Mouse (Mus musculus) lung, embryonic 16.5 days (tissue): ENCODE data around the gene Erf. TPM values are rescaled to one million over a fixed set of nuclear protein-coding genes. Genes with fewer than 3 reads are reported as not detected.
"Not testable (repeated sequence)": the region's sequence is repeated elsewhere in the genome, so short reads cannot be mapped to it uniquely, and the experiment has no call there.

Experiments
- ATAC-seq: fragments of 200-750 bp; cut with Nextera tagmentation; 2 replicates; pipeline ENCODE4 v1.8.0; 2017; ENCODE audit warnings: low read depth, mild to moderate bottlenecking, moderate library complexity
- H3K27ac ChIP-seq: fragments of 300-500 bp; sonication (generic); 2 replicates; pipeline ENCODE4 v1.5.1; 2014; ENCODE audit warnings: mild to moderate bottlenecking, control low read depth, low read length
- H3K27me3 ChIP-seq: fragments of 300-500 bp; sonication (generic); 2 replicates; pipeline ENCODE4 v1.6.1; 2014; ENCODE audit warnings: low read depth, low read length, mixed read lengths; ENCODE audit not compliant: control insufficient read depth, insufficient read depth
- H3K36me3 ChIP-seq: fragments of 300-500 bp; sonication (generic); 2 replicates; pipeline ENCODE4 v1.6.1; 2014; ENCODE audit warnings: low read length; ENCODE audit not compliant: control insufficient read depth, insufficient read depth
- H3K4me1 ChIP-seq: fragments of 300-500 bp; sonication (generic); replicated peaks from 2 replicates; pipeline ENCODE4 v1.6.1; 2014; ENCODE audit warnings: low read length, mixed read lengths; ENCODE audit not compliant: control insufficient read depth, insufficient read depth
- H3K4me2 ChIP-seq: fragments of 300-500 bp; sonication (generic); 2 replicates; pipeline ENCODE4 v1.6.1; 2014; ENCODE audit warnings: low read depth, low read length, control low read depth
- H3K4me3 ChIP-seq: fragments of 300-500 bp; sonication (generic); 2 replicates; pipeline ENCODE4 v1.5.1; 2014; ENCODE audit warnings: mild to moderate bottlenecking, low read length, control low read depth
- H3K9ac ChIP-seq: fragments of 300-500 bp; sonication (generic); 2 replicates; pipeline ENCODE4 v1.6.1; 2014; ENCODE audit warnings: low read length, control low read depth
- H3K9me3 ChIP-seq: fragments of 300-500 bp; sonication (generic); 2 replicates; pipeline ENCODE4 v1.6.1; 2016; ENCODE audit warnings: low read length; ENCODE audit not compliant: control insufficient read depth
- WGBS: fragments of 180-500 bp; shearing (Covaris S2); extraction: QIAGEN DNeasy Blood & Tissue Kit; methylation state at CpG from one replicate; pipeline ENCODE4 v1.1.7; 2014; 5-methylcytosine and 5-hydroxymethylcytosine counted together
- polyA plus RNA-seq: library from polyadenylated mRNA; unstranded; fragments of >200 nt; fragmentation: Nextera tagmentation; extraction: Ambion mirVana; gene quantifications from 2 replicates; pipeline ENCODE4 v1.2.1, GENCODE M21; 2015

Erf gene
- polyA plus RNA-seq, 1 experiment from 2014 or later, result 13.6 TPM

DNA sequence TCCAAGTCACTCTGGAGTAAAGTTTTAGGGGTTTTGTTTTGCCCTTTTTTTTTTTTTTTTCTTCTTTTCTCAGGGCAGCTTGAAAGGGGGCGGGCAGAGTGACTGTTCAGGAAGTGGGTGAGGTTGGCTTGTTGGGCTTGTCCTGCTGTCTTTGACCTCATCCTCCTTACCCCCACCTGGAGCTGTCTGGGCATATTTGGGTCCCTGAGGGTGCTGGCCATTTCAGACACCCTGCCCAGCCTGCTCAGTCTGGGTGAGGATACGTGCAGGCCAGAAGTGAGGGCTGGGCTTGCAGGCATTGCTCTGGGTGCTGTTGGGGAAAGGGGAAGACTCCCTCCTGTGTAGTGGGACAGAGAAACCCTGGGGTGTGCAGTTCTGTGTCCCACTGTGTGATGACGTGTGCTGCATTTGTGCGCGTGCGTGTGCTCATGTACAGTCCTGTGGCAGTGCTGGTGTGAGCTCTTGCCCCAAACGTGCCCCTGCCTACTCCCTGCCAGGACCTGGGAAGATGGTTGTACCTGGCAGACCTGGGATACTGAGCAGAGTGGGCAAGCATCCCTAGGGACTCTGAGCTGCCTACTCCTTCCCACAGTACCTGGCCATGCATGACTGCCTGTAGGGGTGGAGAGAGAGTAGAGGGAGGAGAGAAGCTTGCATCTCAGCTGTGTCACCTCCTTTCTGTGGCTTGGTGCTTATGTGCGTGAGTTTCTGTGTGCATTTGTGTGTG, 19.1 kb upstream of the Erf start:
- Histone ChIP-seq H3K4me1 (peaks cover 17% of the 10 kb centered on the region), H3K36me3 (peaks cover 7% of the 10 kb centered on the region), H3K27ac (peak overlapping the region; percentile 19), H3K9ac (peak overlapping the region; percentile 71), H3K9me3 (no peaks in the 10 kb centered on the region), H3K4me3 (peak overlapping the region; percentile 59), H3K27me3 (no peaks in the 10 kb centered on the region), H3K4me2 (peak overlapping the region; percentile 82)
- WGBS, result 79% methylated on average over 8 of the region's 8 CpGs
- no peak for ATAC-seq

DNA sequence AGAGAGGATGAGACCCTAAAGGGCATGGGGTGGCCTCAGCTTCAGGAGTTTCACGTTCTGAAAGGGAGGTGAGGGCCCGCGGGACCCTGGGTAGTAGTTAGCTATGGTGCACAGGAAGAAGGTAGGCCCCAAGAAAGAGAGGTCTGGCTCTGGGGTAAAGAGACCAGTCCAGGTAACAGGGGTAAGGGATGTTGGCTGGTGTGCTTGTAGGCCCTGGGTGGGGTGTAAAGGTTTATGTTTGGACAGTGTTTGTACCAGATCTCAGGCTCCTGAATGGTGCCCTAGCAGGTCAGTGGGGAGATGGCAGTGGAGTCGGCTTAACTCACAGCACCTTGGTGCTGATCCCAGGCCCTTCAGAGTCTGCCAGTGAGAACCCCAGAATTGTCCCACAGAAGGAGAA, 18.5 kb upstream of the Erf start:
- peak overlapping the region; percentile 71 for H3K9ac ChIP-seq
- H3K27me3 ChIP-seq, result no peaks in the 10 kb centered on the region
- peak overlapping the region; percentile 59 for H3K4me3 ChIP-seq
- whole genome bisulfite sequencing, result 26% methylated on average over 4 of the region's 4 CpGs
- peak overlapping the region; percentile 82 for H3K4me2 ChIP-seq
- peak overlapping the region; percentile 19 for H3K27ac ChIP-seq
- peaks cover 17% of the 10 kb centered on the region for H3K4me1 ChIP-seq
- peaks cover 7% of the 10 kb centered on the region for H3K36me3 ChIP-seq
- ATAC-seq, result no peak
- H3K9me3 ChIP-seq, result no peaks in the 10 kb centered on the region

DNA sequence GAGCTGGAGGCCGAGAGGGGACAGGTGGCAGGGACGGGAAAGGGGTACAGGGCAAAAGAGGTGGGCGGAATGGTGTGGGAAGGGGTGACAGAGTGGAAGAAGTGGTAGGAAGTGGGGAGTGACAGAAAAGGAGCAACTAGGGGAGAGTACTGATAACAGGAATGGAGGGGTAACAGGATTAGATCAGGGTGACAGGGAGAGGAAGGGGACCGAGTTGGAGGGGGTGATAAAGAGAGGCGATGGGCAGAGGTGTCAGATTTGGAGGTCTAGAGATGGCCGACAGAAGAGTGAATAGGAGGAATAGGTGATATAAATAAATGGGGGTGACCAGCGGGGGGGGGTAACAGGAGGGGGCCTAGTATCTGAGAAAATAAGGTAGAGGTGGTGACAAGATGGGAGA, 18.0 kb upstream of the Erf start:
- H3K9me3 ChIP-seq, result no peaks in the 10 kb centered on the region
- H3K27ac ChIP-seq, result peak overlapping the region; percentile 19
- no peaks in the 10 kb centered on the region for H3K27me3 ChIP-seq
- 2% methylated on average over 7 of the region's 7 CpGs for whole genome bisulfite sequencing
- peaks cover 17% of the 10 kb centered on the region for H3K4me1 ChIP-seq
- H3K4me2 ChIP-seq, result peak overlapping the region; percentile 82
- peaks cover 7% of the 10 kb centered on the region for H3K36me3 ChIP-seq
- peak overlapping the region; percentile 71 for H3K9ac ChIP-seq
- ATAC-seq, result no peak
- peak overlapping the region; percentile 59 for H3K4me3 ChIP-seq

DNA sequence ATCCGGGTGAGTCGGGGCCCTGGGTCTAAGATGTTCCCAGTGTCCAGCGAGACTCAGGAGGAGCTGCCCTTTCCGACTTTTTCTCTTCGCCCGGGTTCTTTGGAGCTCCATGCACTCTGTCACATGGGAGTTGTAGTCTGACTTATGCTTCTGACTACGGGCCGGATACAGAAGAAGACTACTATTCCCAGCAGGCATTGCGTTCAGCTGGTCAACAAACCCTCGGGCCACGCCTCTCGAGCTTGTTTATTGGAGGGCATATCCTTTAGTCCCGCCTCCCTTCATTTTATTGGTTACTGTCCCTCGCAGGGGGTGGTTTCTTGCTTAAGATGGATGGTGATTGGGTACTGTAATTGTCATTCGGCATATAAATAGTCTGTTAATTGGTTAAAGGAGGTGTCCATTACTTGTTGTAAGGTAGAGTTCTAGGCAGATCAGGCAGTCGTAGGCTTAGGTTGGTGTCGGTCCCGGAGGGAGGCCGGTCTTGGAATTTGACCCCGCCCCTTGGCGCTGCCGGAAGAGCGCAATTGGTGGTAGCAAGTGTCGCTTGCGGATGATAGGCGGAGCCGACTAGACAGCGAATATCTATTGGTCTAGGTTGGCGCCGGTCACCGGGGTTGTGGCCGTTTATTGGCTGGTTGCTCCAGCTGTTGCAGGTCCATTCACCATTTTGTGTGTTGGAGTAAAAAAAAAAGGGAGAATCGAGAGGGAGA, 17.3 kb upstream of the Erf start:
- WGBS, result under 1% methylated on average over 33 of the region's 33 CpGs
- peak; percentile 94 for ATAC-seq
- H3K4me2 ChIP-seq, result peak overlapping the region; percentile 82
- peaks cover 17% of the 10 kb centered on the region for H3K4me1 ChIP-seq
- peak overlapping the region; percentile 84 for H3K9ac ChIP-seq
- peaks cover 7% of the 10 kb centered on the region for H3K36me3 ChIP-seq
- H3K27me3 ChIP-seq, result no peaks in the 10 kb centered on the region
- peak overlapping the region; percentile 95 for H3K27ac ChIP-seq
- peak overlapping the region; percentile 80 for H3K4me3 ChIP-seq
- H3K9me3 ChIP-seq, result no peaks in the 10 kb centered on the region

DNA sequence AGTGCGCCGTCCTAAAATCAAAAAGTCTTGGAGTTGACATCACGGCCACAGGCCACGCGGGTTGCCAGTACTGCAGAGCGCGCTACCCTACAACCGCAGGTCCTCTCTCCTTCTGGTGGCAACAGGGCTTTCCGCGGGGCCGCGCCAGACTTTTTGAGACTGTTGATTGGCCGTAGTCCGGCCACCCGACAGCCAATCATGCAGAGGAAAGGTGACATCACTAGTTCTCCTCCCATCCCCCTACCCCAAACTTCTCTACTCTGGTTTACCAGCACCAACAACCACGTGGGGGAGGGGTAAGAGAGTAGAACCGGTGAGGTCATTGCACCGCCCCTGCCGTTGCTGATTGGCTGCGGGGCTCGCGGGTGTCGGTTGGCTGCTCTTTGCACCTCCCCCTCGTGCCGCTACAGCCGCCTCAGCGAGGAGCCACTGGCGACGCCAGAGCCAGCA, 16.8 kb upstream of the Erf start, which contains the start of gene Cic:
Gene Cic, plus strand, starts transcription at position 404 of the 450 bp plus-strand sequence.
- H3K4me1 ChIP-seq, result peaks cover 17% of the 10 kb centered on the region
- H3K9ac ChIP-seq, result peak within 1 kb of the TSS; percentile 84
- no peaks in the 10 kb centered on the region for H3K27me3 ChIP-seq

DNA sequence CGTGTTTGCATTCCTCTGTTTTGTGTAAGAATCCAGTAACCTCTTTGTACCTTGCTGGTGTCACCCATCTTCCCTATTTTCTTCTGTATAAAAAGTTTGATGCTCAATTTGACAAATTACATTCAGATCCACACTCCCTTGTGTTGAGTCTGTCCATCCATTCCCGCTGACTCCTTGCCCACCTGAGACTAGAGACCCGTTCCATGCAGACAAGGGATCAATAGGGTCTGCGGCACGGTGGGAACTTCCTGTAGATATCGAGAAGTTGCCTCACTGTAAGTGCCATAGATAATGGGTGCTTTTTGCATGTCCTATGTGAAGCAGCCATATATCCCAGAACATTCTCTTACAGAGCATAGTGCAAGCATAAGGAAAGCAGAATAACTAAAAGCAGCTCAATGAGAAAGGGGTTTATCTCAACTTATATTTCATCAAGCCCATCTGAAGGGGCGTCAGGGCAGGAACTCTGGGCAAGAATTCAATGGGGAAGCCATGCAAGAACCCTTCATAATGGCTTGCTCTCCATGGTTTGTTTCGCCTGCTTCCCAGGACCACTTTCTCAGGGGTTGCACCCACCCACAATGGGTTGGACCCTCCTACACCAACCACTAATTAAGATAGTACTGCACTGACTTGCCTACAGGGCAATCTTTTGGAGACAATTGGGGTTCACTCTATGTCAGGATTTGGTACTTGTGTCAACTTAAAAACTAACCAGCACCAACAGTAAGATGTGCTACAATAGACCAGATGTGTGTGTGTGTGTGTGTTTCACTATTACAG, 15.8 kb upstream of the Erf start:
- Histone ChIP-seq H3K9me3 (no peaks in the 10 kb centered on the region), H3K4me1 (peaks cover 17% of the 10 kb centered on the region), H3K27me3 (no peaks in the 10 kb centered on the region), H3K9ac (no peak overlapping the region), H3K4me3 (no peak overlapping the region), H3K4me2 (peak overlapping the region; percentile 76), H3K36me3 (peaks cover 5% of the 10 kb centered on the region), H3K27ac (no peak overlapping the region)
- 80% methylated on average over 8 of the region's 8 CpGs for WGBS
- no peak for ATAC-seq

More for the DNA sequence above, 16.8 kb upstream of the Erf start, which contains the start of gene Cic:
- WGBS, result 0% methylated on average over 29 of the region's 29 CpGs
- peak; percentile 90 for ATAC-seq
- peaks cover 7% of the 10 kb centered on the region for H3K36me3 ChIP-seq
- H3K9me3 ChIP-seq, result no peaks in the 10 kb centered on the region
- H3K27ac ChIP-seq, result peak within 1 kb of the TSS; percentile 95
- peak within 1 kb of the TSS; percentile 80 for H3K4me3 ChIP-seq
- H3K4me2 ChIP-seq, result peak within 1 kb of the TSS; percentile 82

DNA sequence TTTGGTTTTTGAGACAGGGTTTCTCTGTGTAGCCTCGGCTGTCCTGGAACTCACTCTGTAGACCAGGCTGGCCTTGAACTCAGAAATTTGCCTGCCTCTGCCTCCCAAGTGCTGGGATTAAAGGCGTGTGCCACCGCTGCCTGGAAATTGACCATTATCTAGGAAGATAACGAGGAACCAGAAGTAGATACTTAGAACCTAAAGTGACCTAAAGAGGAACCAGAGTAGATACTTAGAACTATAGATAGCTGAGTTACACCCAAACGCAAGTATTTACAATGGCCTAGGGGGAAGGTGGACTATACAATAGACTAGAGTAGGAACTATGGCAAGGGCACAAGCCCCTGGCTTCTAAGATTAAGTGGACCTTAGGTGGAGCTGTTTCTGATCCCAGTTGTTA, 15.2 kb upstream of the Erf start:
- not testable (repeated sequence) for H3K27ac ChIP-seq, ATAC-seq

DNA sequence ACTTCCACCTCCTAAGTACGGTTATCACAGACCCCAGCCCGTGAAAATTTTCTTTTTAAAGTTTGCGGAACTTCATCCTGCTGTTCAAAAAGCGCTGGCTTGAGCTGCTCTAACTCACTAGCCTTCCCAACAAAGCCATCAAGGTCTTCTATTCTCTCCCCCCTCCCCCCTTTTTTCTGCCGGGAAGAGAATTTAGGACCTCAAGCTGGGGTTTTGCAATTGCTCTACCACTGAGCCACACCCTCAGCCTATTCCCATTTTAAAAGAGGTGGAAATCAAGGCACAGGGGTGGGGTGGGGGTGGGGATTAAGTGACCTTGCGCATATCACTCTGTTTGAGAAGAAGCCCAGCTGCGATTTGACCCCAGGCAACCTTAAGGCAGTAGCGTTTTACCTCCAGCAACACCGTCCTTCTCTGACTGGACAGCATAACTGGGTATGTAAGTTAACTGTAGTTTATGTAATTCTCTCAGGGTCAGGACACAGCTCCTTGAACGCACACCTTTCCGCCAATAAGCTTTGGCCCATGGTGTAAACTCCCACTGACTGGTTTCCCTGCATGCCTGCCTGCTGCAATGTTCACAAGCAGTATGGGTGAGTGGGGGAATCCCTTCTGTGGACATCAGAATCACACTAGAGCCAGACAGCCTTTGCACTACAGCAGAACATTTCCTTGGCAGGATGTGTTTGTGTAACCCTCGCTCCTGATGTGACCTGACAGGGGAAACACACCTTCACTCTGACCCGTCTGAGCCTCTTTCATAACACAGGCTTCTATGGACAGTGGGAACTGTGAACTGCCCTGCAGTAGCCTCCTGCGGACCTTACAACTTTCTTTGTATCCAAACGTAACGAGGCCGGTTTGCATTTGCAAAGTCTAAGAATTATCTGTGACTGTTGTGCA, 13.7 kb upstream of the Erf start:
- H3K9me3 ChIP-seq, result no peaks in the 10 kb centered on the region
- H3K36me3 ChIP-seq, result no peaks in the 10 kb centered on the region
- peaks cover 10% of the 10 kb centered on the region for H3K4me1 ChIP-seq
- H3K27me3 ChIP-seq, result no peaks in the 10 kb centered on the region
- H3K27ac ChIP-seq, result no peak overlapping the region
- ATAC-seq, result no peak
- no peak overlapping the region for H3K4me3 ChIP-seq
- peak overlapping the region; percentile 35; the same call in 1 of the 2 replicates for H3K9ac ChIP-seq
- WGBS, result 33% methylated on average over 17 of the region's 17 CpGs
- no peak overlapping the region for H3K4me2 ChIP-seq

More for the DNA sequence above, 15.2 kb upstream of the Erf start:
- H3K4me1 ChIP-seq, result peaks cover 17% of the 10 kb centered on the region
- 82% methylated on average over 5 of the region's 5 CpGs for WGBS
- not testable (repeated sequence) for H3K27me3 ChIP-seq, H3K4me3 ChIP-seq, H3K9ac ChIP-seq, H3K4me2 ChIP-seq, H3K36me3 ChIP-seq, H3K9me3 ChIP-seq
